Mouse (Mus musculus): ENCODE results near the gene Lats2.

Gene Lats2

GRCm38 (mm10) chr14:57740651-57741050 is 17.5 kb downstream of the Lats2 start:
- no peak for ATAC-seq (ENCODE audit: insufficient number of reproducible peaks, low FRiP score, low TSS enrichment)

GRCm38 (mm10) chr14:57737089-57737488 is 21.1 kb downstream of the Lats2 start:
- no peak for ATAC-seq (ENCODE audit: insufficient number of reproducible peaks, low FRiP score, low TSS enrichment)

GRCm38 (mm10) chr14:57736141-57736540 is 22.0 kb downstream of the Lats2 start:
- no peak for ATAC-seq (ENCODE audit: insufficient number of reproducible peaks, low FRiP score, low TSS enrichment)

- ATAC-seq (ENCODE audit: insufficient number of reproducible peaks, low FRiP score, low TSS enrichment) = no peak
These were observed 25.4 kb downstream of the Lats2 start for GRCm38 (mm10) chr14:57732668-57733293.

- peak; percentile 54; the same call in 1 of the 2 replicates for ATAC-seq (ENCODE audit: insufficient number of reproducible peaks, low FRiP score, low TSS enrichment)
These were observed 27.7 kb downstream of the Lats2 start for GRCm38 (mm10) chr14:57730527-57730926.

- ATAC-seq (ENCODE audit: insufficient number of reproducible peaks, low FRiP score, low TSS enrichment) = no peak
These were observed 28.2 kb downstream of the Lats2 start for GRCm38 (mm10) chr14:57729975-57730499.

- ATAC-seq (ENCODE audit: insufficient number of reproducible peaks, low FRiP score, low TSS enrichment) = no peak
These were observed 28.8 kb downstream of the Lats2 start for GRCm38 (mm10) chr14:57729364-57729763.

- no peak for ATAC-seq (ENCODE audit: insufficient number of reproducible peaks, low FRiP score, low TSS enrichment)
These were observed 32.0 kb downstream of the Lats2 start for GRCm38 (mm10) chr14:57726172-57726571.

- ATAC-seq (ENCODE audit: insufficient number of reproducible peaks, low FRiP score, low TSS enrichment) = no peak
These were observed 33.7 kb downstream of the Lats2 start for GRCm38 (mm10) chr14:57724473-57724872.

GRCm38 (mm10) chr14:57718245-57718644 is 39.9 kb downstream of the Lats2 start:
- no peak for ATAC-seq (ENCODE audit: insufficient number of reproducible peaks, low FRiP score, low TSS enrichment)

GRCm38 (mm10) chr14:57716601-57717245 is 41.5 kb downstream of the Lats2 start:
- no peak for ATAC-seq (ENCODE audit: insufficient number of reproducible peaks, low FRiP score, low TSS enrichment)

GRCm38 (mm10) chr14:57712884-57713283 is 45.3 kb downstream of the Lats2 start:
- no peak for ATAC-seq (ENCODE audit: insufficient number of reproducible peaks, low FRiP score, low TSS enrichment)

GRCm38 (mm10) chr14:57711059-57711458 is 47.1 kb downstream of the Lats2 start:
- ATAC-seq (ENCODE audit: insufficient number of reproducible peaks, low FRiP score, low TSS enrichment) = no peak

GRCm38 (mm10) chr14:57709171-57709570 is 49.0 kb downstream of the Lats2 start:
- ATAC-seq (ENCODE audit: insufficient number of reproducible peaks, low FRiP score, low TSS enrichment) = no peak

GRCm38 (mm10) chr14:57708580-57708979 is 49.6 kb downstream of the Lats2 start:
- no peak for ATAC-seq (ENCODE audit: insufficient number of reproducible peaks, low FRiP score, low TSS enrichment)

GRCm38 (mm10) chr14:57707100-57707893 is 50.9 kb downstream of the Lats2 start:
- 0 out of 2 replicates have a peak, but pooled peaks have one; percentile 42 for ATAC-seq (ENCODE audit: insufficient number of reproducible peaks, low FRiP score, low TSS enrichment)

- no peak for ATAC-seq (ENCODE audit: insufficient number of reproducible peaks, low FRiP score, low TSS enrichment)
These were observed 51.5 kb downstream of the Lats2 start for GRCm38 (mm10) chr14:57706760-57707099.

- no peak for ATAC-seq (ENCODE audit: insufficient number of reproducible peaks, low FRiP score, low TSS enrichment)
These were observed 52.4 kb downstream of the Lats2 start for GRCm38 (mm10) chr14:57705759-57706158.

GRCm38 (mm10) chr14:57705075-57705474 is 53.1 kb downstream of the Lats2 start:
- no peak for ATAC-seq (ENCODE audit: insufficient number of reproducible peaks, low FRiP score, low TSS enrichment)

- ATAC-seq (ENCODE audit: insufficient number of reproducible peaks, low FRiP score, low TSS enrichment) = no peak
These were observed 56.2 kb downstream of the Lats2 start for GRCm38 (mm10) chr14:57701915-57702477.

GRCm38 (mm10) chr14:57699461-57699970 is 58.7 kb downstream of the Lats2 start:
- ATAC-seq (ENCODE audit: insufficient number of reproducible peaks, low FRiP score, low TSS enrichment) = no peak
